ENCODE assay signal across 18 mouse cellular contexts in the genomic region with DNA sequence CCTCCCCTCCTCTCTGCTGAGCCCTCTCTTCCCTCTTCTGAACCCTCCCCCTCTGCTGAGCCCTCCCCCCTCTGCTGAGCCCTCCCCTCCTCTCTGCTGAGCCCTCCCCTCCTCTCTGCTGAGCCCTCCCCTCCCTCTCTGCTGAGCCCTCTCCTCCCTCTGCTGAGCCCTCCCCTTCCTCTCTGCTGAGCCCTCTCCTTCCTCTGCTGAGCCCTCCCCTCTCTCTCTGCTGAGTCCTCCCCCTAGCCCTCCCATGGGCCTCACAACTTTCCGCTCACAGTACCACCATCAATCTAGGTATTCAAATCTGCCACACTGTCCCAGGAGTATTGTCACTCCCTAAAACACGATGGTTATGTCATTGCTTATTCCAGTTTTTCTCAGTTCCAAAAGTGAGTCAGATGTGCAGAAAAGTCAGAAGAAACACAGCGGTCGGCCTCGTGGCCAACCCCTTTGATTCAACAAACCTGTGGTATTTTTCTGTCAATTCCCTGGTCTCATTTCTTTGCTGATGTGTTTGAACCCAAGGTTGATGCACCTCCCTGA. TPM values are rescaled to one million over a fixed set of nuclear protein-coding genes. Genes with fewer than 3 reads are reported as not detected.
DNase-seq lines count a peak whose midpoint lies in the region; ATAC-seq and TF ChIP-seq lines count a peak whose summit lies in the region.
"Had no signal": no experiment of that assay in that cellular context is flagged by ENCODE, and none has a peak within 500 bp of the region (broad histone marks: within the 10 kb centered on the region; RNA-seq: fewer than 3 reads in every experiment).

No protein-coding gene starts in this region.

- no peaks in the 10 kb centered on the region for H3K27me3 ChIP-seq in kidney, embryonic 14.5 days (ENCODE audit: control insufficient read depth, insufficient read depth, low read length)
- no peaks in the 10 kb centered on the region for H3K27me3 ChIP-seq in CH12.LX (replicated peaks)
- H3K27me3 ChIP-seq: embryonic facial prominence, embryonic 13.5 days; forebrain, embryonic 13.5 days; hindbrain, embryonic 15.5 days; stomach, embryonic 15.5 days had no signal

- H3K36me3 ChIP-seq in kidney, embryonic 14.5 days (ENCODE audit: control insufficient read depth, insufficient read depth, low read length), result no peaks in the 10 kb centered on the region
- no peaks in the 10 kb centered on the region for H3K36me3 ChIP-seq in CH12.LX (replicated peaks in 1 of 2; ENCODE audit: control insufficient read depth in 1 of 2, insufficient read depth in 1 of 2, low read length in 1 of 2)
- H3K36me3 ChIP-seq: hindbrain, embryonic 15.5 days; stomach, embryonic 15.5 days had no signal

- TF ChIP-seq EP300 in CH12.LX (IDR thresholded peaks at IDR 0.05; ENCODE audit: low read length), result 0 out of 2 replicates have a peak, but pooled peaks have one; percentile 45

- intact Hi-C loops in left cerebral cortex, postnatal 14 days (cut with DNase I), result no loop called here

- no peak overlapping the region for H3K4me2 ChIP-seq in kidney, embryonic 14.5 days (replicated peaks; ENCODE audit: low read depth, low read length)
- no peak overlapping the region for H3K4me2 ChIP-seq in CH12.LX (ENCODE audit: insufficient read depth, low read depth, poor library complexity, severe bottlenecking)
- H3K4me2 ChIP-seq: embryonic facial prominence, embryonic 13.5 days; forebrain, embryonic 13.5 days; hindbrain, embryonic 15.5 days; stomach, embryonic 15.5 days had no signal

- dilution Hi-C loops in CH12.LX (cut with MboI; ENCODE audit: extremely low pct_ligation_motif_present, extremely low pct_unique_long_range_greater_than_20kb, low sequenced_read_pairs), result no loop called here

- peak overlapping the region; percentile 42; the same call in 1 of the 2 replicates for H3K27ac ChIP-seq in kidney, embryonic 14.5 days (ENCODE audit: low read depth, low read length)
- H3K27ac ChIP-seq in CH12.LX (ENCODE audit: insufficient read depth, low read depth), result no peak overlapping the region
- H3K27ac ChIP-seq: embryonic facial prominence, embryonic 13.5 days; forebrain, embryonic 13.5 days; hindbrain, embryonic 15.5 days; stomach, embryonic 15.5 days had no signal

- in situ Hi-C loops in CH12.LX (cut with MboI; ENCODE audit: low pct_ligation_motif_present, low pct_unique_long_range_greater_than_20kb, low sequenced_read_pairs), result no loop called here

- peaks cover under 1% of the 10 kb centered on the region; the same call in 1 of the 2 replicates for H3K9me3 ChIP-seq in kidney, embryonic 14.5 days (ENCODE audit: control insufficient read depth, low read length)
- no peaks in the 10 kb centered on the region for H3K9me3 ChIP-seq in CH12.LX (replicated peaks; ENCODE audit: low read length)
- H3K9me3 ChIP-seq: embryonic facial prominence, embryonic 13.5 days; forebrain, embryonic 13.5 days; hindbrain, embryonic 15.5 days; stomach, embryonic 15.5 days had no signal

- no peak for DNase-seq in kidney, adult 18-20 months
- DNase-seq in CH12.LX (ENCODE audit: extremely low read depth) (peak; percentile 85), ZHBTc4 (ENCODE audit: low read depth, low spot score) (peak; percentile 96)
- DNase-seq in mesoderm, embryonic 11.5 days (ENCODE audit: low read depth, low spot score), result peak; percentile 41
- DNase-seq in thymus, postnatal 4 days, result no peak
- no peak for DNase-seq in right cerebral cortex, postnatal 14 days
- DNase-seq in left cerebral cortex, postnatal 14 days (ENCODE audit: low spot score in 2 of 2), result no peak
- DNase-seq: B cell, adult 2 months; cerebellum, adult 9-11 months; heart, adult 11 months; lung, postnatal 4 days; right cerebral cortex, postnatal 4 days; thymus, postnatal 25 days had no signal

- TF ChIP-seq RAD21 in CH12.LX (IDR thresholded peaks at IDR 0.05; ENCODE audit: low read depth, low read length), result no peak

- no peak overlapping the region for H3K9ac ChIP-seq in kidney, embryonic 14.5 days (ENCODE audit: low read depth, low read length)
- no peak overlapping the region for H3K9ac ChIP-seq in CH12.LX (ENCODE audit: insufficient read depth, low read depth)
- H3K9ac ChIP-seq: embryonic facial prominence, embryonic 13.5 days; forebrain, embryonic 13.5 days; hindbrain, embryonic 15.5 days; stomach, embryonic 15.5 days had no signal

- H3K79me2 ChIP-seq in CH12.LX (replicated peaks; ENCODE audit: control insufficient read depth, extremely low read depth, insufficient read depth, poor library complexity, severe bottlenecking), result no peaks in the 10 kb centered on the region

- H3K4me3 ChIP-seq in kidney, embryonic 14.5 days (ENCODE audit: low read length), result no peak overlapping the region
- H3K4me3 ChIP-seq in CH12.LX (replicated peaks in 1 of 3; ENCODE audit: low read depth in 2 of 3, low read length in 2 of 3, poor library complexity in 1 of 3), result no peak overlapping the region
- H3K4me3 ChIP-seq: embryonic facial prominence, embryonic 13.5 days; forebrain, embryonic 13.5 days; hindbrain, embryonic 15.5 days; stomach, embryonic 15.5 days had no signal

- H3K4me1 ChIP-seq in kidney, embryonic 14.5 days (ENCODE audit: control insufficient read depth, insufficient read depth, low read length), result peaks cover 3% of the 10 kb centered on the region; the same call in 1 of the 2 replicates
- H3K4me1 ChIP-seq in CH12.LX (ENCODE audit: control insufficient read depth in 1 of 2, insufficient read depth in 2 of 2), result peaks cover 11 to 20% of the 10 kb centered on the region in 2 experiments
- H3K4me1 ChIP-seq: stomach, embryonic 15.5 days had no signal

- no peak for TF ChIP-seq CTCF in CH12.LX (conservative IDR thresholded peaks at IDR 0.05 in 1 of 2, IDR thresholded peaks at IDR 0.05 in 1 of 2; ENCODE audit: low read depth in 2 of 2, low read length in 2 of 2)

- peak; percentile 71 for ATAC-seq in kidney, embryonic 14.5 days (ENCODE audit: low FRiP score, low TSS enrichment)
- ATAC-seq: forebrain, embryonic 13.5 days had no signal

- no peak for TF ChIP-seq POLR2A in CH12.LX (IDR thresholded peaks at IDR 0.05; ENCODE audit: low read depth, low read length)

- 57% methylated on average over 5 of the region's 5 CpGs for WGBS in kidney, embryonic 14.5 days

TF ChIP-seq in CH12.LX, 34 proteins besides CTCF, POLR2A, EP300 and RAD21:
- no peak for TF ChIP-seq JUND (conservative IDR thresholded peaks at IDR 0.05; ENCODE audit: low read depth, low read length)
- TF ChIP-seq MAFK (IDR thresholded peaks at IDR 0.05; ENCODE audit: insufficient replicate concordance, low read length), result no peak
- TF ChIP-seq NRF1 (IDR thresholded peaks at IDR 0.05; ENCODE audit: low read depth, low read length), result no peak
- no peak for TF ChIP-seq ZNF384 (IDR thresholded peaks at IDR 0.05; ENCODE audit: low read depth, low read length)
- no peak for TF ChIP-seq CHD1 (IDR thresholded peaks at IDR 0.05; ENCODE audit: low read depth, low read length)
- no peak for TF ChIP-seq MYC (IDR thresholded peaks at IDR 0.05; ENCODE audit: low read depth, low read length)
- TF ChIP-seq USF2 (conservative IDR thresholded peaks at IDR 0.05; ENCODE audit: low read depth, low read length), result no peak
- TF ChIP-seq MAZ (IDR thresholded peaks at IDR 0.05; ENCODE audit: low read depth, low read length), result 0 out of 2 replicates have a peak, but pooled peaks have one; percentile 17
- TF ChIP-seq TCF12 (IDR thresholded peaks at IDR 0.05; ENCODE audit: low read depth, low read length), result peak; percentile 28; the same call in 1 of the 2 replicates
- TF ChIP-seq POLR2AphosphoS2 (IDR thresholded peaks at IDR 0.05; ENCODE audit: low read depth, low read length), result no peak
- TF ChIP-seq ZKSCAN1 (IDR thresholded peaks at IDR 0.05; ENCODE audit: borderline replicate concordance, low read depth, low read length), result no peak
- no peak for TF ChIP-seq SIN3A (IDR thresholded peaks at IDR 0.05; ENCODE audit: low read length)
- no peak for TF ChIP-seq KAT2A (IDR thresholded peaks at IDR 0.05; ENCODE audit: insufficient replicate concordance, low read length)
- TF ChIP-seq JUN (IDR thresholded peaks at IDR 0.05; ENCODE audit: insufficient read depth, low read depth, low read length), result peak; percentile 57; the same call in 1 of the 2 replicates
- peak; percentile 60 for TF ChIP-seq BHLHE40 (IDR thresholded peaks at IDR 0.05; ENCODE audit: low read depth, low read length)
- TF ChIP-seq MAX (IDR thresholded peaks at IDR 0.05; ENCODE audit: low read length), result no peak
- peak; percentile 74; the same call in 1 of the 2 replicates for TF ChIP-seq MEF2A (IDR thresholded peaks at IDR 0.05; ENCODE audit: borderline replicate concordance, low read depth, low read length)
- TF ChIP-seq HCFC1 (IDR thresholded peaks at IDR 0.05; ENCODE audit: low read depth, low read length), result no peak
- peak; percentile 83 for TF ChIP-seq ETS1 (conservative IDR thresholded peaks at IDR 0.05; ENCODE audit: low read depth, low read length)
- TF ChIP-seq NELFE (IDR thresholded peaks at IDR 0.05; ENCODE audit: low read depth, low read length), result no peak
- no peak for TF ChIP-seq ELF1 (IDR thresholded peaks at IDR 0.05; ENCODE audit: low read depth, low read length)
- no peak for TF ChIP-seq TBP (conservative IDR thresholded peaks at IDR 0.05; ENCODE audit: low read depth, low read length)
- TF ChIP-seq IRF4 (IDR thresholded peaks at IDR 0.05; ENCODE audit: low read depth, low read length), result peak; percentile 76
TF ChIP-seq in CH12.LX: peak in this region for 7.

RNA-seq across cellular contexts. Expression of a gene that starts 49.8 kb away (rescaled TPM):
- polyA plus RNA-seq in kidney, embryonic 14.5 days (2014; fragmentation: Nextera tagmentation; extraction: Ambion mirVana), result 7.4 and 11.5 TPM in 2 replicates
- total RNA-seq in CH12.LX (2012; rRNA removed) (0.46 and 0.59 TPM in 2 replicates), CH12.LX (2014; rRNA removed) (0.59 and 0.99 TPM in 2 replicates)
- polyA plus RNA-seq in CH12.LX (2012; ENCODE audit: insufficient read length, low read depth), result 0.78 and 0.93 TPM in 2 replicates
- 1 to 10 TPM; 4.5 to 4.6 TPM for total RNA-seq in left cerebral cortex, postnatal 14 days (2021)

Comparison
In these comparisons a context has a peak if more than half of its experiments do, and no peak if none do; other contexts are left out.
1. DNase-seq: peak in CH12.LX (single experiment), ZHBTc4 (single experiment) and mesoderm, embryonic 11.5 days (single experiment); none in kidney, adult 18-20 months (single experiment), thymus, postnatal 4 days (single experiment), right cerebral cortex, postnatal 14 days (single experiment) and left cerebral cortex, postnatal 14 days (0 of 2).